Mouse (Mus musculus): ENCODE measurements at regions not wholly inside any gene's neighbourhood (a gene's known extent, or its start where the extent isn't known, plus 50 kb on each side); places are given as distances from the start of the nearest gene placed in this dataset.
A peak's percentile ranks its signal among the peaks of the same experiment; 100 is the strongest.

- Histone ChIP-seq H3K36me3 (ENCODE audit: control insufficient read depth, insufficient read depth) (no peaks in the 10 kb centered on the region), H3K4me1 (ENCODE audit: control insufficient read depth, low read depth, low read length) (no peaks in the 10 kb centered on the region), H3K27me3 (ENCODE audit: control insufficient read depth, insufficient read depth, low read depth, low read length) (no peaks in the 10 kb centered on the region), H3K4me3 (ENCODE audit: low read depth, low read length) (no peak overlapping the region), H3K9me3 (replicated peaks; ENCODE audit: control insufficient read depth, low read length) (no peaks in the 10 kb centered on the region), H3K4me2 (ENCODE audit: low read depth, low read length) (no peak overlapping the region), H3K27ac (ENCODE audit: low read length) (no peak overlapping the region), H3K9ac (ENCODE audit: low read depth, low read length) (no peak overlapping the region)
- no peak for ATAC-seq (ENCODE audit: low read depth)
- WGBS (ENCODE audit: insufficient replicate concordance): 44% methylated on average over 1 of the region's 1 CpGs
These were observed 226.6 kb upstream of the Pter start for GRCm38 (mm10) chr2:12697209-12697608.

- Histone ChIP-seq H3K27me3 (ENCODE audit: control insufficient read depth, insufficient read depth, low read depth, low read length) (no peaks in the 10 kb centered on the region), H3K4me1 (ENCODE audit: control insufficient read depth, low read depth, low read length) (no peaks in the 10 kb centered on the region), H3K4me3 (ENCODE audit: low read depth, low read length) (no peak overlapping the region), H3K4me2 (ENCODE audit: low read depth, low read length) (no peak overlapping the region), H3K9ac (ENCODE audit: low read depth, low read length) (no peak overlapping the region), H3K36me3 (ENCODE audit: control insufficient read depth, insufficient read depth) (no peaks in the 10 kb centered on the region), H3K9me3 (replicated peaks; ENCODE audit: control insufficient read depth, low read length) (no peaks in the 10 kb centered on the region), H3K27ac (ENCODE audit: low read length) (no peak overlapping the region)
- 45% methylated on average over 3 of the region's 3 CpGs for WGBS (ENCODE audit: insufficient replicate concordance)
- no peak for ATAC-seq (ENCODE audit: low read depth)
These were observed 224.5 kb upstream of the Pter start for GRCm38 (mm10) chr2:12699331-12699730.

- no peaks in the 10 kb centered on the region for H3K27me3 ChIP-seq (ENCODE audit: control insufficient read depth, insufficient read depth, low read depth, low read length)
- WGBS (ENCODE audit: insufficient replicate concordance): 39% methylated on average over 3 of the region's 3 CpGs
These were observed 216.3 kb upstream of the Pter start for GRCm38 (mm10) chr2:12707514-12707913.

GRCm38 (mm10) chr2:12709156-12709923 lies 214.5 kb upstream of the Pter start:
- no peaks in the 10 kb centered on the region for H3K36me3 ChIP-seq (ENCODE audit: control insufficient read depth, insufficient read depth)
- no peak overlapping the region for H3K27ac ChIP-seq (ENCODE audit: low read length)
- no peaks in the 10 kb centered on the region for H3K9me3 ChIP-seq (replicated peaks; ENCODE audit: control insufficient read depth, low read length)
- 0 out of 2 replicates have a peak, but pooled peaks have one; percentile 13 for ATAC-seq (ENCODE audit: low read depth)
- H3K4me2 ChIP-seq (ENCODE audit: low read depth, low read length): no peak overlapping the region
- no peak overlapping the region for H3K9ac ChIP-seq (ENCODE audit: low read depth, low read length)
- H3K4me1 ChIP-seq (ENCODE audit: control insufficient read depth, low read depth, low read length): no peaks in the 10 kb centered on the region
- 41% methylated on average over 16 of the region's 16 CpGs for WGBS (ENCODE audit: insufficient replicate concordance)
- H3K27me3 ChIP-seq (ENCODE audit: control insufficient read depth, insufficient read depth, low read depth, low read length): no peaks in the 10 kb centered on the region
- H3K4me3 ChIP-seq (ENCODE audit: low read depth, low read length): no peak overlapping the region

More at GRCm38 (mm10) chr2:12707514-12707913, 216.3 kb upstream of the Pter start:
- Histone ChIP-seq H3K4me1 (ENCODE audit: control insufficient read depth, low read depth, low read length) (no peaks in the 10 kb centered on the region), H3K4me3 (ENCODE audit: low read depth, low read length) (no peak overlapping the region), H3K9ac (ENCODE audit: low read depth, low read length) (no peak overlapping the region), H3K9me3 (replicated peaks; ENCODE audit: control insufficient read depth, low read length) (no peaks in the 10 kb centered on the region), H3K36me3 (ENCODE audit: control insufficient read depth, insufficient read depth) (no peaks in the 10 kb centered on the region), H3K4me2 (ENCODE audit: low read depth, low read length) (no peak overlapping the region), H3K27ac (ENCODE audit: low read length) (no peak overlapping the region)
- no peak for ATAC-seq (ENCODE audit: low read depth)

GRCm38 (mm10) chr2:12709924-12710240 lies 214.0 kb upstream of the Pter start:
- H3K36me3 ChIP-seq (ENCODE audit: control insufficient read depth, insufficient read depth): no peaks in the 10 kb centered on the region
- H3K4me1 ChIP-seq (ENCODE audit: control insufficient read depth, low read depth, low read length): no peaks in the 10 kb centered on the region
- H3K4me2 ChIP-seq (ENCODE audit: low read depth, low read length): no peak overlapping the region
- H3K9ac ChIP-seq (ENCODE audit: low read depth, low read length): no peak overlapping the region
- H3K27ac ChIP-seq (ENCODE audit: low read length): no peak overlapping the region
- no peak overlapping the region for H3K4me3 ChIP-seq (ENCODE audit: low read depth, low read length)
- no peak for ATAC-seq (ENCODE audit: low read depth)
- 86% methylated on average over 2 of the region's 2 CpGs for WGBS (ENCODE audit: insufficient replicate concordance)
- no peaks in the 10 kb centered on the region for H3K9me3 ChIP-seq (replicated peaks; ENCODE audit: control insufficient read depth, low read length)
- no peaks in the 10 kb centered on the region for H3K27me3 ChIP-seq (ENCODE audit: control insufficient read depth, insufficient read depth, low read depth, low read length)

GRCm38 (mm10) chr2:12716124-12717012 lies 207.5 kb upstream of the Pter start:
- H3K9me3 ChIP-seq (replicated peaks; ENCODE audit: control insufficient read depth, low read length): no peaks in the 10 kb centered on the region
- no peak for ATAC-seq (ENCODE audit: low read depth)
- H3K9ac ChIP-seq (ENCODE audit: low read depth, low read length): no peak overlapping the region
- no peak overlapping the region for H3K27ac ChIP-seq (ENCODE audit: low read length)
- no peaks in the 10 kb centered on the region for H3K36me3 ChIP-seq (ENCODE audit: control insufficient read depth, insufficient read depth)
- 43% methylated on average over 3 of the region's 3 CpGs for WGBS (ENCODE audit: insufficient replicate concordance)
- H3K27me3 ChIP-seq (ENCODE audit: control insufficient read depth, insufficient read depth, low read depth, low read length): no peaks in the 10 kb centered on the region
- no peak overlapping the region for H3K4me2 ChIP-seq (ENCODE audit: low read depth, low read length)
- H3K4me3 ChIP-seq (ENCODE audit: low read depth, low read length): no peak overlapping the region
- H3K4me1 ChIP-seq (ENCODE audit: control insufficient read depth, low read depth, low read length): no peaks in the 10 kb centered on the region

GRCm38 (mm10) chr2:12729251-12729650 lies 194.6 kb upstream of the Pter start:
- Histone ChIP-seq H3K4me3 (ENCODE audit: low read depth, low read length) (no peak overlapping the region), H3K36me3 (ENCODE audit: control insufficient read depth, insufficient read depth) (no peaks in the 10 kb centered on the region), H3K4me2 (ENCODE audit: low read depth, low read length) (no peak overlapping the region), H3K9ac (ENCODE audit: low read depth, low read length) (no peak overlapping the region), H3K27ac (ENCODE audit: low read length) (no peak overlapping the region), H3K27me3 (ENCODE audit: control insufficient read depth, insufficient read depth, low read depth, low read length) (no peaks in the 10 kb centered on the region), H3K4me1 (ENCODE audit: control insufficient read depth, low read depth, low read length) (no peaks in the 10 kb centered on the region), H3K9me3 (replicated peaks; ENCODE audit: control insufficient read depth, low read length) (no peaks in the 10 kb centered on the region)
- 62% methylated on average over 4 of the region's 4 CpGs for WGBS (ENCODE audit: insufficient replicate concordance)
- no peak for ATAC-seq (ENCODE audit: low read depth)

- no peak overlapping the region for H3K27ac ChIP-seq (ENCODE audit: low read length)
- ATAC-seq (ENCODE audit: low read depth): no peak
- 37% methylated on average over 2 of the region's 2 CpGs for WGBS (ENCODE audit: insufficient replicate concordance)
- H3K36me3 ChIP-seq (ENCODE audit: control insufficient read depth, insufficient read depth): no peaks in the 10 kb centered on the region
- no peak overlapping the region for H3K4me2 ChIP-seq (ENCODE audit: low read depth, low read length)
- H3K9ac ChIP-seq (ENCODE audit: low read depth, low read length): no peak overlapping the region
- no peak overlapping the region for H3K4me3 ChIP-seq (ENCODE audit: low read depth, low read length)
- H3K4me1 ChIP-seq (ENCODE audit: control insufficient read depth, low read depth, low read length): no peaks in the 10 kb centered on the region
- no peaks in the 10 kb centered on the region for H3K9me3 ChIP-seq (replicated peaks; ENCODE audit: control insufficient read depth, low read length)
- H3K27me3 ChIP-seq (ENCODE audit: control insufficient read depth, insufficient read depth, low read depth, low read length): no peaks in the 10 kb centered on the region
These were observed 186.7 kb upstream of the Pter start for GRCm38 (mm10) chr2:12737140-12737539.

- H3K27ac ChIP-seq (ENCODE audit: low read length): no peak overlapping the region
- no peaks in the 10 kb centered on the region for H3K36me3 ChIP-seq (ENCODE audit: control insufficient read depth, insufficient read depth)
- no peak overlapping the region for H3K4me2 ChIP-seq (ENCODE audit: low read depth, low read length)
- H3K4me3 ChIP-seq (ENCODE audit: low read depth, low read length): no peak overlapping the region
- no peaks in the 10 kb centered on the region for H3K9me3 ChIP-seq (replicated peaks; ENCODE audit: control insufficient read depth, low read length)
- H3K9ac ChIP-seq (ENCODE audit: low read depth, low read length): no peak overlapping the region
- no peaks in the 10 kb centered on the region for H3K27me3 ChIP-seq (ENCODE audit: control insufficient read depth, insufficient read depth, low read depth, low read length)
- 51% methylated on average over 1 of the region's 1 CpGs for WGBS (ENCODE audit: insufficient replicate concordance)
- ATAC-seq (ENCODE audit: low read depth): no peak
- H3K4me1 ChIP-seq (ENCODE audit: control insufficient read depth, low read depth, low read length): no peaks in the 10 kb centered on the region
These were observed 177.0 kb upstream of the Pter start for GRCm38 (mm10) chr2:12746856-12747255.

All from liver, embryonic 16.5 days (tissue).